Mouse (Mus musculus): ENCODE measurements at regions not wholly inside any gene's neighbourhood (a gene's known extent, or its start where the extent isn't known, plus 50 kb on each side); places are given as distances from the start of the nearest gene placed in this dataset.

DNA sequence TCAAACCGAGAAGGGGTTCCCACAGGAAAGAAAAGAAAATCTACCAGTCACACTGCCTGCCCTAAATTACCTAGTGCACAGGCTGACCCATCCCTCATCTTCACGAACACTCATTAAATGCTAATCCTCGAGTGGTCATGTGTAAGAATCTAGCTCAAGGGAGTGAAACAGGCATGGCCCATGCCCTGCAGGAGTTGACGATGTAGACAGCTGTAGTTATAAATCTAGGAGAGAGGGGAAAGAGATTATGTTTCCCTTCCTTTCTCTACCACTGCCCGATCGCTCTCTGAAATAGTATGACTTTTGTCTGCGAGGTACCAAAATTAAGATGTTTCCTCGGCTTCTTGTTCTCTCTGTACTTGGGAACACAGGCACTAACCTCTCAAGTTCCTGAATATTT lies 249.2 kb downstream of the Epha4 start:
- ATAC-seq (ENCODE audit: low FRiP score, low TSS enrichment) (no peak), DNase-seq (ENCODE audit: low spot score) (no peak)
- no peaks in the 10 kb centered on the region for H3K9me3 ChIP-seq (ENCODE audit: control insufficient read depth, low read length)
- TF ChIP-seq EP300 (optimal IDR thresholded peaks at IDR 0.05): no peak
- TF ChIP-seq CTCF (IDR thresholded peaks at IDR 0.05; ENCODE audit: low read depth): no peak
- no peak overlapping the region for H3K27ac ChIP-seq (replicated peaks)
- no peaks in the 10 kb centered on the region for H3K36me3 ChIP-seq (ENCODE audit: control insufficient read depth, insufficient read depth, low read length)
- 71% methylated on average over 8 of the region's 8 CpGs for WGBS
- no peak overlapping the region for H3K4me2 ChIP-seq (replicated peaks; ENCODE audit: low read depth)
- H3K27me3 ChIP-seq (ENCODE audit: control insufficient read depth, insufficient read depth, low read length): no peaks in the 10 kb centered on the region
- H3K4me3 ChIP-seq (ENCODE audit: low read depth, low read length): no peak overlapping the region
- no peak overlapping the region for H3K9ac ChIP-seq (ENCODE audit: low read length)
- H3K4me1 ChIP-seq (replicated peaks; ENCODE audit: control insufficient read depth, insufficient read depth): no peaks in the 10 kb centered on the region

DNA sequence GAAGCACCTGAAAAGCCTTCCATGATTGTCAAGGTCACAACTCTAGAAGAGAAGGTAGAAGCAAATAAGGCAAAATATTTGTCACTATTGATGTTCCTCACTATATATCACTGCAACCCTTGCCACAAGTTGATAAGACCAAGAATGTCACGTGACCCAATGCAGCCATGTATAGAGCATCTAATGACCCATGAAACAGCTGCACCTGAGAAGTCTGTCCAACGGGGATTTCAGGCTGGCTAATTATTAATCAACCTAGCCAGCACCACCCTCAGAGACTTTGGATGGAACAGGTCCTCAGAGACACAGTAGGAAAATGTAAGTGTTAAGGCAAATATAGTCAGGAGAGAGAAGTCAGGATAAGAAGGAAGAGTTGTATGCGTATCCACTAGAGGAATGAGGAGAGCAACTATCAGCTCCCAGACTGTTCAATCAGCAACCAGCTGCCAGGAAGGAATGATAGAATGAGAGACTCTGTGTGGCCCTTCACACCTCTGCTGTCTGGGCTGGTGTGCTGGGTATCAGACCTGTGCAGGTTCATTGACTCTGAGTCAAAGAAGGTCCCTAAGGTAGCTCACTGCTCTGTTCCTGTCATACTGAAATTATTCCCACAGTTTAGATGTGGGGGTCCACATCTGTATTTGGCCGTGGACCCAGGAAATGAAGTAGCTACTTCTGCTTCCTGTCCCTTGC lies 247.4 kb downstream of the Epha4 start:
- Histone ChIP-seq H3K27me3 (ENCODE audit: control insufficient read depth, insufficient read depth, low read length) (no peaks in the 10 kb centered on the region), H3K4me1 (replicated peaks; ENCODE audit: control insufficient read depth, insufficient read depth) (no peaks in the 10 kb centered on the region), H3K9me3 (ENCODE audit: control insufficient read depth, low read length) (no peaks in the 10 kb centered on the region), H3K27ac (replicated peaks) (no peak overlapping the region), H3K9ac (ENCODE audit: low read length) (no peak overlapping the region), H3K36me3 (ENCODE audit: control insufficient read depth, insufficient read depth, low read length) (no peaks in the 10 kb centered on the region), H3K4me2 (replicated peaks; ENCODE audit: low read depth) (no peak overlapping the region), H3K4me3 (ENCODE audit: low read depth, low read length) (no peak overlapping the region)
- TF ChIP-seq CTCF (IDR thresholded peaks at IDR 0.05; ENCODE audit: low read depth) (no peak), EP300 (optimal IDR thresholded peaks at IDR 0.05) (no peak)
- WGBS: 76% methylated on average over 4 of the region's 4 CpGs
- no peak for DNase-seq (ENCODE audit: low spot score)
- ATAC-seq (ENCODE audit: low FRiP score, low TSS enrichment): no peak

DNA sequence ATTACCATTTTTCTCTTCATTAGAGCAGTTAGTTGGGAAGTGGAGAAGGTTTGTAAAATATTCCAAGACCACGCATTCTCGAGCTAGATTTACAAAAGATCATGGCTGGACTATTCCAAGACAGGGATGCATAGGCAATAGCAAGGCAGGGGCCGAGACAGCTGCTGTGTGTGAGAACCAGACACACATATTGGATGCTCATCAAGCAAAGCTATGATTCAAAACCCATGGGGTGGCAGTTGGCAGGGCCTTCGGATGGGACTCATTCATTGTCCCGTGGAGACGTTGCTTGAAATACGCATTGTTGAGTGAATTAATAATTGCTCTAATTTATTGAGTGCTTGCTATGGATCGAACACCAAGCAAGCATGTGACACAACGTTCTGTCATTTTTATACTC lies 239.6 kb downstream of the Epha4 start:
- Histone ChIP-seq H3K4me1 (replicated peaks; ENCODE audit: control insufficient read depth, insufficient read depth) (no peaks in the 10 kb centered on the region), H3K27ac (replicated peaks) (no peak overlapping the region), H3K4me3 (ENCODE audit: low read depth, low read length) (no peak overlapping the region), H3K9ac (ENCODE audit: low read length) (no peak overlapping the region), H3K9me3 (ENCODE audit: control insufficient read depth, low read length) (no peaks in the 10 kb centered on the region), H3K4me2 (replicated peaks; ENCODE audit: low read depth) (no peak overlapping the region), H3K27me3 (ENCODE audit: control insufficient read depth, insufficient read depth, low read length) (no peaks in the 10 kb centered on the region), H3K36me3 (ENCODE audit: control insufficient read depth, insufficient read depth, low read length) (no peaks in the 10 kb centered on the region)
- no peak for TF ChIP-seq EP300 (optimal IDR thresholded peaks at IDR 0.05)
- TF ChIP-seq CTCF (IDR thresholded peaks at IDR 0.05; ENCODE audit: low read depth): no peak
- WGBS: 92% methylated on average over 9 of the region's 9 CpGs
- DNase-seq (ENCODE audit: low spot score) (no peak), ATAC-seq (ENCODE audit: low FRiP score, low TSS enrichment) (no peak)

DNA sequence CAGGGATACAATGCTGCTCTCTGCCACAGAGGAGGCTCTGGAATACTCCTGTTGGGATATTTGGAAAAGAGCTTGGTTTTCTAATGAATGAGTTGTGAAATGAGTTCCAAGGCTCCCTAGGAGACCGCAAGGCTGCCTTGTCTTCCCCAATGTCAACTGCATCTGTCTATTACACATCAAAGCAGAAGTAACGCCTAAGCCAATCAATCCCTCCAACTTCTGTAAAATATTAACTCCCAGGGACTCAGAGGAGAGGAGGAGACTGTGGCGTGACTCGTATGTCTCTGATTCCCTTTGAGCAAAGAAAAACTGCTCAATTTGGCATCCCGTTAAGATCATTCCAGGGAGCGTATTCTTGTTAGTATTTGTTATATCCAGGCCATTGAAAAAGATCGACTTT lies 235.3 kb downstream of the Epha4 start:
- H3K9ac ChIP-seq (ENCODE audit: low read length): no peak overlapping the region
- H3K9me3 ChIP-seq (ENCODE audit: control insufficient read depth, low read length): no peaks in the 10 kb centered on the region
- H3K4me1 ChIP-seq (replicated peaks; ENCODE audit: control insufficient read depth, insufficient read depth): no peaks in the 10 kb centered on the region
- H3K27me3 ChIP-seq (ENCODE audit: control insufficient read depth, insufficient read depth, low read length): no peaks in the 10 kb centered on the region
- no peak overlapping the region for H3K27ac ChIP-seq (replicated peaks)
- ATAC-seq (ENCODE audit: low FRiP score, low TSS enrichment) (no peak), DNase-seq (ENCODE audit: low spot score) (no peak)
- H3K36me3 ChIP-seq (ENCODE audit: control insufficient read depth, insufficient read depth, low read length): no peaks in the 10 kb centered on the region
- H3K4me2 ChIP-seq (replicated peaks; ENCODE audit: low read depth): no peak overlapping the region
- WGBS: 52% methylated on average over 7 of the region's 7 CpGs
- H3K4me3 ChIP-seq (ENCODE audit: low read depth, low read length): no peak overlapping the region
- TF ChIP-seq CTCF (IDR thresholded peaks at IDR 0.05; ENCODE audit: low read depth): no peak
- TF ChIP-seq EP300 (optimal IDR thresholded peaks at IDR 0.05): no peak

DNA sequence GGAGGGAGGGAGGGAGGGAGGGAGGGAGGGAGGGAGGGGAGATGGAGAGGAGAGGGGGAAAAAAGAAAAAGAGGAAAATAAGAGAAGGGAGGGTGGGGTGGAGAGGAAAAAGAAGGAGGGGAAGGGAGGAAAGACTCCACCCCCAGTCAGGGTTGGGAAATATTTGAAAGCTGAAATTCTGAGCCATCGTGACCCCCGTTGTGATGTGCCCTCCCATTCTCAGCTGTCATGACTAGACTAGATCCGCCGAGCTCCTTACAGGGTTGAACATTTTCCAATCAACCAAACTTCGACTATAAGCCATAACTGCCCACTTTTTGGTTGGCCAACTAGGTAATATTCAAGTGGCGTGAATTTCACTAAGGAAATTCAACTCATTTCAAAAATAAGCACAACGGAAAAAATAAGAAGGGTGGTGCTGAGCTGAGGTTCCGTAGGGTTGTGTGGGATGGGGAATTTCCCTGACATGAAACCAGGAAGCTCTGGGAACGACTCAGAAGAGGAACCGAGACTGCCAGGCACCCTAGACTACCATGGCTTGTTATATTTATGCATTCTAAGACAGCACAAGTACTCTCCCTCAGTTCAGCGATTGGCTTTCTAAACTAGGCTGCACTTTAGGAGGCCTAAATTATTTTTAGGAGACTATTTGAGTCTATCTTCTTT lies 234.4 kb downstream of the Epha4 start:
- Histone ChIP-seq H3K4me2 (replicated peaks; ENCODE audit: low read depth) (no peak overlapping the region), H3K27me3 (ENCODE audit: control insufficient read depth, insufficient read depth, low read length) (no peaks in the 10 kb centered on the region), H3K27ac (replicated peaks) (no peak overlapping the region), H3K4me1 (replicated peaks; ENCODE audit: control insufficient read depth, insufficient read depth) (no peaks in the 10 kb centered on the region), H3K36me3 (ENCODE audit: control insufficient read depth, insufficient read depth, low read length) (no peaks in the 10 kb centered on the region), H3K9ac (ENCODE audit: low read length) (no peak overlapping the region), H3K9me3 (ENCODE audit: control insufficient read depth, low read length) (no peaks in the 10 kb centered on the region), H3K4me3 (ENCODE audit: low read depth, low read length) (no peak overlapping the region)
- 84% methylated on average over 11 of the region's 11 CpGs for WGBS
- TF ChIP-seq CTCF (IDR thresholded peaks at IDR 0.05; ENCODE audit: low read depth): no peak
- ATAC-seq (ENCODE audit: low FRiP score, low TSS enrichment) (no peak), DNase-seq (ENCODE audit: low spot score) (no peak)

DNA sequence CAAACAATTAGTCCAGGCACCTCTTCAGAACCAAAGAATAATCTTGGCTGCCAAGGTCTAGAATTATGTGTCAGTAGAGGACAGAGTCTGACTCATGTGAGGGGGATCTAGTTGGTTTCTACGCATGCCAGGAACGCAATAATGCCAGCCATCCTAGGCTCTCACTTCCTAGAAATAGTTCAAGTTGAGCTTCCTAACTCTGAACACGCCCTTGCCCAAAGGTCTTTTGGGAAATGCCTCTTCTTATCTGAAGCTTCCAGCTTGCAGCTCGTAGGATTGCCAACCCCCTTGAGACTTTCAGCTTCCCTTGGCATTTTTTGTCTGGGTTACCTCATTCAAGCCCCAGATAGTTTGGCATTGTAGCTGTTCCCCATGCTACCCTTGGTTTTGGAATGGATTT lies 233.1 kb downstream of the Epha4 start:
- no peak for ATAC-seq (ENCODE audit: low FRiP score, low TSS enrichment)
- WGBS: 82% methylated on average over 4 of the region's 4 CpGs

More for the DNA sequence above, 233.1 kb downstream of the Epha4 start:
- Histone ChIP-seq H3K4me3 (ENCODE audit: low read depth, low read length) (no peak overlapping the region), H3K27me3 (ENCODE audit: control insufficient read depth, insufficient read depth, low read length) (no peaks in the 10 kb centered on the region), H3K9ac (ENCODE audit: low read length) (no peak overlapping the region), H3K4me2 (replicated peaks; ENCODE audit: low read depth) (no peak overlapping the region), H3K27ac (replicated peaks) (no peak overlapping the region), H3K9me3 (ENCODE audit: control insufficient read depth, low read length) (no peaks in the 10 kb centered on the region), H3K4me1 (replicated peaks; ENCODE audit: control insufficient read depth, insufficient read depth) (no peaks in the 10 kb centered on the region), H3K36me3 (ENCODE audit: control insufficient read depth, insufficient read depth, low read length) (no peaks in the 10 kb centered on the region)
- TF ChIP-seq EP300 (optimal IDR thresholded peaks at IDR 0.05) (no peak), CTCF (IDR thresholded peaks at IDR 0.05; ENCODE audit: low read depth) (no peak)
- DNase-seq (ENCODE audit: low spot score): no peak

All from stomach, postnatal 0 days (tissue).